Mouse (Mus musculus) limb, embryonic 11.5 days (tissue): ENCODE results near the gene Foxn3. TPM values are rescaled to one million over a fixed set of nuclear protein-coding genes. Genes with fewer than 3 reads are reported as not detected.

Experiments
- ATAC-seq: fragments of 200-750 bp; cut with Nextera tagmentation; 2 replicates; pipeline ENCODE4 v1.8.0; 2017; ENCODE audit warnings: low read depth; ENCODE audit not compliant: insufficient number of reproducible peaks, low FRiP score, low TSS enrichment
- DNase-seq: peaks from one replicate; pipeline ENCODE4 v3.0.0-alpha.2; 2015; ENCODE audit warnings: low spot score
- H3K27ac ChIP-seq: fragments of 300-500 bp; sonication (generic); replicated peaks from 2 replicates; pipeline ENCODE4 v1.5.1; 2014; ENCODE audit warnings: low read depth, mild to moderate bottlenecking, low read length
- H3K27me3 ChIP-seq: fragments of 300-500 bp; sonication (generic); 2 replicates; pipeline ENCODE4 v1.6.1; 2014; ENCODE audit warnings: mild to moderate bottlenecking, low read length, mixed read lengths; ENCODE audit not compliant: control insufficient read depth, insufficient read depth
- H3K36me3 ChIP-seq: fragments of 300-500 bp; sonication (generic); 2 replicates; pipeline ENCODE4 v1.6.1; 2014; ENCODE audit warnings: mild to moderate bottlenecking, low read length, moderate library complexity, mixed read lengths; ENCODE audit not compliant: control insufficient read depth, insufficient read depth
- H3K4me1 ChIP-seq: fragments of 300-500 bp; sonication (generic); 2 replicates; pipeline ENCODE4 v1.6.1; 2014; ENCODE audit warnings: low read length, mixed read lengths; ENCODE audit not compliant: control insufficient read depth, insufficient read depth
- H3K4me2 ChIP-seq: fragments of 300-500 bp; sonication (generic); 2 replicates; pipeline ENCODE4 v1.6.1; 2014; ENCODE audit warnings: low read depth, mild to moderate bottlenecking, moderate library complexity; ENCODE audit not compliant: severe bottlenecking
- H3K4me3 ChIP-seq: fragments of 300-500 bp; sonication (generic); 2 replicates; pipeline ENCODE4 v1.5.1; 2014; ENCODE audit warnings: low read depth, low read length
- H3K9ac ChIP-seq: fragments of 300-500 bp; sonication (generic); 2 replicates; pipeline ENCODE4 v1.6.1; 2014; ENCODE audit warnings: mild to moderate bottlenecking, low read length
- H3K9me3 ChIP-seq: fragments of 300-500 bp; sonication (generic); 2 replicates; pipeline ENCODE4 v1.6.1; 2016; ENCODE audit warnings: low read length; ENCODE audit not compliant: control insufficient read depth
- WGBS: fragments of 180-500 bp; shearing (Covaris S2); extraction: QIAGEN DNeasy Blood & Tissue Kit; methylation state at CpG from one replicate; pipeline ENCODE4 v1.1.7; 2014; 5-methylcytosine and 5-hydroxymethylcytosine counted together
- polyA plus RNA-seq: library from polyadenylated mRNA; unstranded; fragments of >200 nt; fragmentation: Nextera tagmentation; extraction: Ambion mirVana; gene quantifications from 2 replicates; pipeline ENCODE4 v1.2.1, GENCODE M21; 2014

Gene Foxn3
- polyA plus RNA-seq, 1 experiment from 2014 or later, result 95.6 TPM

DNA sequence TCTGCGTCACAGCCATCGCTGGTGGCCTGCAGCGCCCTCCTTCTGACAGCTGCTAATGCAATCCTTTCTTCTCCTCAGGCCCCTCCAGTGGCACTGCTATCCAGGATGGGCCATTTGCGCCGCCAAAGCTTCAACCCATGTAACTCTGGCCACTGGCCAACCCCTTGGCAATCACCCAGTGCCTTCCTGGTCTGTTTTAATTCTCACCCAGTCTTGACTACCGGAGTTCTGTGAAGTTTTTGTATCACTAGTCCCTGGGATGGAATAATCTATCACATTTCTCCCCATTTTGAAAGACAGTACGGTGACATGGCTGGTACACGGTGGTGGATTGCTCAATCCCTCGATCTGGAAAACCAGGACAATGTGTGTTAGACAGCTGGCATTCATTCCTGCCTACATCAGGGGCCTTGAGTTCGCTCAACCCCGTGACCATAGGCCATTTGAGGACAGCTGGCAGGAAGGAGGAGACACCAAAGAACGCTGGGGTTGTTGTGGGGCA, 189.2 kb downstream of the Foxn3 start:
- Histone ChIP-seq H3K4me1 (peaks cover 2% of the 10 kb centered on the region; the same call in 1 of the 2 replicates), H3K9ac (no peak overlapping the region), H3K27me3 (no peaks in the 10 kb centered on the region), H3K9me3 (no peaks in the 10 kb centered on the region), H3K27ac (no peak overlapping the region), H3K36me3 (no peaks in the 10 kb centered on the region; the same call in 1 of the 2 replicates), H3K4me3 (no peak overlapping the region), H3K4me2 (no peak overlapping the region)
- DNase-seq (no peak), ATAC-seq (no peak)
- 82% methylated on average over 12 of the region's 12 CpGs for WGBS

DNA sequence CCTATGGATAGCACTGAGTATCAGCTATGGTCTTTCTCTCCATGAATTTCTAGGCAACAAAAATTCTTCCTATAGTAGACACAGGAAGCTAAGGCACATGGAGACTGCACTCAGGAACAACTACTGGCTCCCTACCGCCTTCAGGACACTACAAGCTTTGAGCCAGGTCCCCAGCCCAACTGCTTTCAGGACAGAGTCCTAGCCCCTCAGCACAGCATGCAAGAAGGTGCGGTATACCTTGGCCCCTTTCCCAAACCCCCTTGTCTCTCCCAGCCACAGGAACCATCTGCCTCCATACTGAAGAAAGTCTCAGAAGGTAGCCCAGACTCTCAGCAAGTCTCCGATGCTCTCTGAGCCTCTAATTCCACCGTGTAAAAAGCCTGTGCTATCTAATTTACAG, 189.8 kb downstream of the Foxn3 start:
- Histone ChIP-seq H3K4me2 (no peak overlapping the region), H3K4me1 (peaks cover 2% of the 10 kb centered on the region; the same call in 1 of the 2 replicates), H3K9ac (no peak overlapping the region), H3K27me3 (no peaks in the 10 kb centered on the region), H3K36me3 (no peaks in the 10 kb centered on the region; the same call in 1 of the 2 replicates), H3K9me3 (no peaks in the 10 kb centered on the region), H3K27ac (no peak overlapping the region), H3K4me3 (no peak overlapping the region)
- 68% methylated on average over 4 of the region's 4 CpGs for WGBS
- no peak for ATAC-seq
- no peak for DNase-seq

DNA sequence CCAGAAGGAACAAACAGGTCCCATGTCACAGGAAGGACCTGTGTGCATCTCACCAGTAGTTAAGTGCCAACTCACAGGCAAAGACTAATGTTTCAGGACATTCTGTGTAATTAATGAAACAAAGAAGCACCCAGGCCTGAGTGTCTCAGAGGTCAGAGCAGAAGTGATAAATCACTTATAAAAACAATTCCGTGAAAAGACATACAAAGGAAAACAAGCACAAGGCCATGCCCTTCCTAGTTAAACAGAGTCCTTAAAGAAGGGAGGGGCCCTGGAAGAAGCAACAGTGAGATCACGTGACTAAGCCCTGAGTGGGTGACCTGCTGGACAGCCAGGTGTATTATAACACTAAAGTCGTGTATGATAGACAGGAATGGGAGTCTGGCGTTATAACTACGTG, 191.9 kb downstream of the Foxn3 start:
- no peak overlapping the region for H3K4me2 ChIP-seq
- no peak for DNase-seq
- H3K9me3 ChIP-seq, result no peaks in the 10 kb centered on the region
- WGBS, result 80% methylated on average over 5 of the region's 5 CpGs
- H3K4me1 ChIP-seq, result peaks cover 2% of the 10 kb centered on the region; the same call in 1 of the 2 replicates
- H3K36me3 ChIP-seq, result no peaks in the 10 kb centered on the region; the same call in 1 of the 2 replicates
- H3K9ac ChIP-seq, result no peak overlapping the region
- no peak overlapping the region for H3K27ac ChIP-seq
- H3K27me3 ChIP-seq, result no peaks in the 10 kb centered on the region
- no peak for ATAC-seq
- no peak overlapping the region for H3K4me3 ChIP-seq

DNA sequence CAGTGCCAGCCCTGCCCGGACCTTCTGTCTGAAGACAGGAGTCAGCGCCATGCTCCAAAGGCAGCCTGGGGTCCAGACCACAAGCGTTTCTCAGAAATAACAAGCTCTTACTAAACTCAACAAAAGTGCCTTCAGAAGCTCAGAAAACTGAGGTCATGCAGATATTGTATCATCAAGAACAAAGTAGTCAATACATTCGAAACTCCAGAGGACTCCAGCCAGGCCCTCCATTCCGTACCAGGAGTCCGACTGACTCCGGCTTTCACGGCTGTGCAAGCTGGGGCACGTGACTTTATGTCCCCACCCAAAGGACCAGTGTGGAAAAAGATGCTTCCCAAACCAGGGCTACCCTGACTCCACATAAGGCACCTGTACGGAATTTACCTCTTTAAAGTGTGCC, 195.1 kb downstream of the Foxn3 start:
- 92% methylated on average over 10 of the region's 10 CpGs for WGBS
- Histone ChIP-seq H3K9me3 (no peaks in the 10 kb centered on the region), H3K36me3 (no peaks in the 10 kb centered on the region), H3K4me2 (no peak overlapping the region), H3K9ac (no peak overlapping the region), H3K4me1 (peaks cover 2% of the 10 kb centered on the region; the same call in 1 of the 2 replicates), H3K4me3 (no peak overlapping the region), H3K27me3 (no peaks in the 10 kb centered on the region), H3K27ac (no peak overlapping the region)
- DNase-seq (no peak), ATAC-seq (no peak)

GRCm38 (mm10) chr12:99365999-99366398, 197.4 kb downstream of the Foxn3 start:
- no peak for DNase-seq
- Histone ChIP-seq H3K9ac (no peak overlapping the region), H3K4me3 (no peak overlapping the region), H3K4me2 (no peak overlapping the region), H3K27me3 (no peaks in the 10 kb centered on the region), H3K27ac (no peak overlapping the region), H3K36me3 (no peaks in the 10 kb centered on the region), H3K4me1 (peaks cover 5% of the 10 kb centered on the region), H3K9me3 (no peaks in the 10 kb centered on the region)
- WGBS, result 81% methylated on average over 9 of the region's 9 CpGs
- ATAC-seq, result no peak

- no peak for DNase-seq
- H3K4me1 ChIP-seq, result peaks cover 5% of the 10 kb centered on the region; the same call in 1 of the 2 replicates
Observed at GRCm38 (mm10) chr12:99364201-99364600, 199.2 kb downstream of the Foxn3 start.

GRCm38 (mm10) chr12:99363024-99363423, 200.4 kb downstream of the Foxn3 start:
- no peak for ATAC-seq
- Histone ChIP-seq H3K9me3 (no peaks in the 10 kb centered on the region), H3K4me3 (no peak overlapping the region), H3K4me2 (no peak overlapping the region), H3K36me3 (no peaks in the 10 kb centered on the region), H3K27ac (no peak overlapping the region), H3K9ac (no peak overlapping the region), H3K4me1 (peaks cover 5% of the 10 kb centered on the region; the same call in 1 of the 2 replicates), H3K27me3 (no peaks in the 10 kb centered on the region)
- DNase-seq, result no peak
- 81% methylated on average over 6 of the region's 6 CpGs for WGBS

More at GRCm38 (mm10) chr12:99364201-99364600, 199.2 kb downstream of the Foxn3 start:
- Histone ChIP-seq H3K4me3 (no peak overlapping the region), H3K27me3 (no peaks in the 10 kb centered on the region), H3K9me3 (no peaks in the 10 kb centered on the region), H3K36me3 (no peaks in the 10 kb centered on the region), H3K27ac (no peak overlapping the region), H3K9ac (no peak overlapping the region), H3K4me2 (no peak overlapping the region)
- ATAC-seq, result no peak
- WGBS, result 85% methylated on average over 6 of the region's 6 CpGs

GRCm38 (mm10) chr12:99361752-99362132, 201.6 kb downstream of the Foxn3 start:
- no peak for DNase-seq
- WGBS, result 73% methylated on average over 5 of the region's 5 CpGs
- H3K4me1 ChIP-seq, result peaks cover 5% of the 10 kb centered on the region; the same call in 1 of the 2 replicates

More at GRCm38 (mm10) chr12:99361752-99362132, 201.6 kb downstream of the Foxn3 start:
- Histone ChIP-seq H3K9me3 (no peaks in the 10 kb centered on the region), H3K27me3 (no peaks in the 10 kb centered on the region), H3K4me3 (no peak overlapping the region), H3K4me2 (no peak overlapping the region), H3K36me3 (no peaks in the 10 kb centered on the region), H3K27ac (no peak overlapping the region), H3K9ac (no peak overlapping the region)
- no peak for ATAC-seq
